Mouse (Mus musculus) embryonic fibroblast, embryonic 13.5 days (primary cell): ENCODE measurements around the gene Wdr34. TPM values are rescaled to one million over a fixed set of nuclear protein-coding genes. Genes with fewer than 3 reads are reported as not detected.
A peak's percentile ranks its signal among the peaks of the same experiment; 100 is the strongest.

Experiments used
- H3K27ac ChIP-seq: 2 replicates; pipeline ENCODE4 v1.5.1; 2012; ENCODE audit warnings: low read length, control low read depth, inconsistent platforms; ENCODE audit not compliant: insufficient read depth
- H3K4me1 ChIP-seq: 2 replicates; pipeline ENCODE4 v1.6.1; 2011; ENCODE audit warnings: low read length; ENCODE audit not compliant: control insufficient read depth, insufficient read depth
- H3K4me3 ChIP-seq: 2 replicates; pipeline ENCODE4 v1.5.1; 2011; ENCODE audit warnings: mild to moderate bottlenecking, control low read depth, low read length; ENCODE audit not compliant: insufficient read depth
- CTCF ChIP-seq: IDR thresholded peaks from 2 replicates; pipeline ENCODE4 v1.5.1; 2011; ENCODE audit warnings: mild to moderate bottlenecking, control low read depth, low read length, moderate library complexity, borderline replicate concordance; ENCODE audit not compliant: insufficient read depth
- POLR2A ChIP-seq: IDR thresholded peaks from 2 replicates; pipeline ENCODE4 v1.6.1; 2011; ENCODE audit warnings: low read depth, mild to moderate bottlenecking, control low read depth, low read length, moderate library complexity
- polyA plus RNA-seq: library from polyadenylated mRNA; stranded (reverse); fragments of >200 nt; gene quantifications from 2 replicates; pipeline ENCODE4 v1.2.4, GENCODE M21; 2011; ENCODE audit warnings: low read depth; ENCODE audit not compliant: missing spikeins, insufficient read length

Gene Wdr34
- polyA plus RNA-seq, 1 experiment = 10.8 TPM

DNA sequence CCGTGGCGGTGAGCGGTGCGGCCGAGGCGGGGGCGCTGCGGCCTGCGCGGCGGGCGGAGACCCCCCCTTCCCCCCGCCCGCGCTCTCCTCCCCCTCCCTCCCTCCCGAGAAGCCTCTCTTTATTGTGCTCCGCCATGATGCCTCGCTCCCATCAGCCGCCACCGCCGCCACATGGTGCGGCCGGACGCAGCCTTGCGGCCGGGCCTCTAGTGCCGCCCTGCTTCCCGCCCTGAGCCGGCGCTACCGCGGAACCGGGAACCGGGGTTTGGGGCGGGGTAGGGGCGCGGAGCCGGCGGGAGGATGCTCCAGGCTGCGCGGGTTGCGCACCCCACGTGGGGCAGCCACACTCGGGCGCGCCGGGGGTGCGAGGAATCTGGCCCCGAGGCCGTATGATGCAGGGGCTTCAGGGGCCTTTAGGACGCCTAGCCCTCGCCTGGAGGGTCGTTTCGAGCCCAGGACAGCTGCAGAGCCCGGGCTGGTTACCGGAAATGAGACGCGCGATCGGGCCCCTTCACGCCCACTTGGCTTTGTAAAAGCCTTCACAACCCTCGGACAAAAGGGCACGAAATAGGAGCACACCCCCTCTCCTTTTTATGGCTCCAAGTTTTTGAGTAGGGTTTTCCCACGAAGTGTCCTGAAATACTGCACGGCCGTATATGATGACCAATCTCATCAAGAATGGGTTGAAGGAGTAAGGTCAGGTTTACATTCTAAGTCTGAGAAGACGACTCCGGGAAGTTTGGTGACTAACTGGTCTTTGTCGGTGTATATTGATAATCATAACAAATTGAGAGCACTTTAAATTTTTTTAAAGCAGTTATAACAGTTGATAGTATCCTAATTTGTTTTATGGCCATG is 18.6 kb upstream of the Wdr34 start:
- H3K27ac ChIP-seq = peak overlapping the region; percentile 96
- H3K4me3 ChIP-seq = peak overlapping the region; percentile 99
- peaks cover 6% of the 10 kb centered on the region for H3K4me1 ChIP-seq
- TF ChIP-seq POLR2A (no peak), CTCF (no peak)

DNA sequence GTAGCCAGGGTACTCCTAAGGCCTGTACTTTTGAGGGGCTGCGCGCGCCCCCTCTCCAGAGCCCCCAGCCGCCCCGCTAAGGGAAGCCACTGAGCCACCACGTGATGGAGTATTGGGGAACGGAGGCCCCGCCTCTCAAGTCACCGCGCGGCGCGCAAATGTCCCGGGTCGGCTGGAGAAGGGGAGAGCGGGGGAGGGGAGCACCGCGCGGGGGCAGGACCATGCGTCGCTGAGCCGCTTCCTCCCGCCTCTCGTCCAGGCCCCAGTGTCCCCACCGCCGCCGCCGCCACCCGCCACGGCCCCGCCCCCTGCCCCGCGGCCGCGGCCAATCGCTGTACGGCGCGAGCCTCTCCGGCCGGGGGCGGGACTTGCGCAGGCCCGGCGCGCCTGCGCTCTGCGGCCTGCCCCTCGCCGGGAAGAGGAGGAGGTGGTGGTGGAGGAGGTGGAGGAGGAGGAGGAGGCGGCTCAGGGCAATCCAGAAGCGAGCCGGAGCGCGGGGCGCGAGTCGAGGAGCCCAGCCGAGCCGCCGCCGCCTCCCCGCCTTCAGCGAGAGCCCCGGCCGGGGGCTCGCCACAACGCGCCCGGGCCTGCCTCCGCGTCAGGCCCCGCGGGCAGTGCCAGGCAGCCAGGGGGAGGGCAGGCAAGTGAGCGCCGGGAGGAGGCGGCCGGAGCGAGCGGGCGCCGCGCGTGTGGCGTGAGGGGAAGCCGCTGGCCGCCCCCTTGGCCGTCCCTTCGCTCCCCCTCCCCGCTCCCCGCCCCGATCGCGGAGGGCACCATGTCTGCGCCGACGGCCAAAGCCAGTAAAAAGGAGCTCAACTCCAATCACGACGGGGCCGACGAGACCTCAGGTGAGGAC is 17.6 kb upstream of the Wdr34 start:
- peak overlapping the region; percentile 96 for H3K27ac ChIP-seq
- H3K4me1 ChIP-seq = peaks cover 6% of the 10 kb centered on the region
- TF ChIP-seq CTCF (no peak), POLR2A (peak; percentile 64)
- peak overlapping the region; percentile 65 for H3K4me3 ChIP-seq

DNA sequence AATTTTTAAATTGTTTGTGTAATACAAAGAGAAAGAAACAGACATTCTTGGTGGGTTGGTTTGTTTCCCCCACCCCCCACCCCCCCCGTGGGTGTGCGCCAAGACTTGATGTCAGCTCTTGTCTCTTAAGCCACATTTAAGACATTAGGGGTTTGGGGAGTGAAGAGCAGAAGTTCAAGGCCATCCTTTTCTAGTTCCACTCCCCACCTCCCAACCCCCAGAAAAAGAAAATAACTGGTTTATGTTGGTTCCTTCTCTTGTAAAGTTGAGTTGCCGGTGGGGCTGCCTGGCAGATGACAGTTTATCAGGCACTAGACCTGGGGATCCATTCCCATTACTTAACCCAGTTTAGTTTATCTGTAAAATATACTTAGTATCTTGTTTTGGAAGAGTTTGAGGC is 15.6 kb upstream of the Wdr34 start:
- Histone ChIP-seq H3K4me3 (peak overlapping the region; percentile 85), H3K27ac (no peak overlapping the region), H3K4me1 (peaks cover 6% of the 10 kb centered on the region)
- no peak for TF ChIP-seq POLR2A
- no peak for TF ChIP-seq CTCF

DNA sequence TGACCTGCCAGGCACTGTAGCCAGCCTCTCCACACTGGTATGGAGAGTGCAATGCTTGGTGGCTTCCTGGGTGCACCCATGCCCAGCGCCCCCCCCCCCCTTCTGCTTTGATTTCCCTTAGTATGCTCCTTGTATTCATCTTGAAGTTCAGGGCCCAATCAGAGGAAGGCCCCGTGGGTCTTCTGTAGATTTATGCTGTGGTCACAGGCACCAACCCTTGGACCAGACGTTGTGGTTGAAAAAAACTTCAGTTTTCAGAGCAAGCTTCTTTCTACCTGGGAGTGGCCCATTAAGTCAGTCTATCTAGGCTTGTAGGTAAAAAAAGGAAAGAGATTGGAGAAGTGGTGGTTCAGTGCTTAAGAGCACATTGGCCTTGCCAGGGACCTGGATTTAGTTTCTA is 15.1 kb upstream of the Wdr34 start:
- no peak for TF ChIP-seq POLR2A
- no peak for TF ChIP-seq CTCF
- Histone ChIP-seq H3K27ac (peak overlapping the region; percentile 82; the same call in 1 of the 2 replicates), H3K4me3 (peak overlapping the region; percentile 85), H3K4me1 (peaks cover 6% of the 10 kb centered on the region)

DNA sequence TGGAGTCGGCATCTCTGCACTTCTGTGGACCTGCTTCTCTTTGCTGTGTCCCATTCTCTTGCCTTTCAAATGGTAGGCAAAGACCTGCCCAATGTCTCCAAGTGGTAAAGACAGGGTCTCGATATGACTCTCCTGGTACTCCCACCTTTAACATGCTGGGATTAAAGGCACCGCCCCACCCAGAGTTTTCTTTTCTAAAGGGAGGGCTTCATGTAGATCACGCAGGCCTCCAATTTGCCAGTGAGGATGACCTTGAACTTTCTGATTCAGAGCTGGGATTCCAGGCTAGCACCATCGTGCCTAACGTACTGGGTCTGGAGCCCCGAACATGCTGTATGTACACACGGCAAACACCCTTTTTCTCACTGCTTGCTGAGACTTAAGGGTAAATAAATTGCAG is 14.6 kb upstream of the Wdr34 start:
- TF ChIP-seq POLR2A = 0 out of 2 replicates have a peak, but pooled peaks have one; percentile 15
- TF ChIP-seq CTCF = no peak
- peak overlapping the region; percentile 82 for H3K27ac ChIP-seq
- peak overlapping the region; percentile 85 for H3K4me3 ChIP-seq
- H3K4me1 ChIP-seq = peaks cover 2% of the 10 kb centered on the region; the same call in 1 of the 2 replicates

DNA sequence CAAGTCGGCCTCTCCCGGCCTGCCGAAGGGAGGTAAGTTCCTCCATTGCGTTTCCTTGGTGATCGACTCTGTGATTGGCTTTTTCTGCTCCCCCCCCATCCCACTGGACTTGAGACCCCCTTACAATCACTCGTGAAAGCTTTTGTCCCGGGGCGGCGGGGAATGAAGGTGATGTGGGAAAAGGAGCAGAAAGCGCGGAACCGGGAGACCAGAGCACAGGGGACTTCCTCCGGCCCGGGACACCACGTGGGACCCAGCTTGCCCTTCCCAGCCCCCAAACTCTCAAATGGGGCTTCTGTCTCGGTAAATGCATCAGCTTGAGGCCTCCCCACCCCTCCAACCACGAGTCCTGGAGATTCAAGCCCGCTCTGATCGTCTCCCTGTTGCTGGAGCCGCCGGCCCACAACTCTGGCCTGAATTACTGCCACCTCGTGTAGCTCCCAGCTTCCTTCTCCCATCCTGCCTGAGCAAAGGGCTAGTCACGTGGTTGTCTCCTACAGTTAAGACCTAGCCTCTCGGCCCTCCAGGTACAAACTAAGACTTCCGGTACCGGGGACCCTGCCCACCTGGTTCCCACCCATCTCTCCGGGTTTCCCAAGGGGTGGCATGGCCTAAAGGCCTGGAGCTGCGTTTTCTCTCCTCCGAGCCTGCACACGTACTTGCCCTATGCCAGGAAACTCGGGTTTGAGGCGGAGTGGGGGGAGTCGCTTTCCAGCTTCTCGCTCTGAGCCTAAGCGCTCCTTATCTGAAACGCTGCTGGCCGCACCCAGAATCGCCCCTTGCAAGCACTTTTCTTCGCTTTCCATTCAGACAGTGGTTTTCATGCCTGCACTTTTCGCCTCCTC is 13.8 kb upstream of the Wdr34 start:
- Histone ChIP-seq H3K27ac (peak overlapping the region; percentile 82), H3K4me3 (peak overlapping the region; percentile 85), H3K4me1 (peaks cover 2% of the 10 kb centered on the region; the same call in 1 of the 2 replicates)
- TF ChIP-seq POLR2A = peak; percentile 79
- TF ChIP-seq CTCF = no peak

DNA sequence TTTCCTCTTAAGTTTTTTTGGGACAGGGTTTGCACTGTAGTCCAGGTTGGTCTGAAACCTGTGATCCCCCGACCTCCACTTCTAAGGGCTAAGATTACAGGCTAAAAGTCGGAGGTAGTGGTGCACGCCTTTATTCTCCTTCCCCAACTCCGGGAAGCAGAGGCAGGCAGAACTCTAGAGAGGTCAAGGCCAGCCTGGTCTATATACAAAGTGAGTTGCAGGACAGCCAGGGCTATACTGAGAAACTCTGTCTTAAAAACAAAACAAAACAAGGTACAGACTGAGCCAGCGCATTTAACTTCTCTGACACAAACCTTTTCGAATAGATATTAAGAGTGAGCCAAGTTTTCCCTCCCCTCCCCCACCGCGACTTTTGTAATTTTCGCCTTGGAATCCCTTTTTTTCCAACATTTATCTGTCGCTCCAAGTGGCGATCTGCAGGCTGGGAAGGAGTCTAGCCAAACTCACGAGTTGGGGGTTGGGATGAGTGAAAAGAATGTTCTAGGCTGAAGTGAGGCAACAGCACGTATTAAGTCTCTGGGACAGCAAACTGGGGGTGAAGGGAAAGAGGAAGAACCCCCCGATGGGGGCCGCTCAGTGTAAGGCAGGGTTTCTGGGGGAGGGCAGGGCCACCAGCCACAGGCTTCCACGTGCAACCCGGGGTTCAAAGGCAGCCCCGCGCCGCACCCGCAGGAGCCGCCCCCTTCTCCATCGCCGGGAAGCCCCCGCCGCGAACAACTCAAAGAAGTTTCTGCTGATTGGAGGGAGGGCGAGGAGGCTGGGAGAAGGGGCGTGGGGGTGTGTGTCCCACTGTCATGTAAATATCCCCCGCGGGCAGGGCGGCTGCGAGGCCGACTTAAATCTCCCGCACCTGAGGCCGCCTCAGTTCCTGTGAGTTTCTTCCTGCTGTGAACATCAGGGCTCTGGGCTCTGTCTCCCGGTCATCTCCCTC is 12.8 kb upstream of the Wdr34 start:
- TF ChIP-seq POLR2A (peak; percentile 56; the same call in 1 of the 2 replicates), CTCF (no peak)
- peak overlapping the region; percentile 82 for H3K27ac ChIP-seq
- peaks cover 2% of the 10 kb centered on the region; the same call in 1 of the 2 replicates for H3K4me1 ChIP-seq
- H3K4me3 ChIP-seq = peak overlapping the region; percentile 85

DNA sequence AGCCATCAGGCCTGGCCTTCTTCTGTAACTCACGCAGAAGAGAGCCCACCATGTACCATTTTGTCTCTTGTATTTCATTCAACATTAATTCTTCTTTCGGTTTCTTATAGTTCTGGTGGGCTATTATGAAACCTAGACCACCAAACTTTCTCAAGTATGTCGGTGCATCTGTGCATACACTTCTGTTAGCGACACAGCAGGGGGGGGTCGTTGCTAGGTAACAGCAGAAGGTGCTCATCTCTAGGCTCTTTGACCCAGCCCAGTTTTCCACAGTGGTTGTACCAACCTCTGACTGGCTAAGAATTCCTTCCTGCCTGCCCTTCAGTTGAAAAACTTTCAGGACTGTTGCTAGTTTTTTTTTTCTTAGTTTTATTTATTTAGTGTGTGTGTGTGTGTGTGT is 9.7 kb upstream of the Wdr34 start:
- TF ChIP-seq POLR2A (no peak), CTCF (no peak)
- no peak overlapping the region for H3K27ac ChIP-seq
- no peak overlapping the region for H3K4me3 ChIP-seq
- no peaks in the 10 kb centered on the region for H3K4me1 ChIP-seq
